Mouse (Mus musculus) limb, embryonic 13.5 days (tissue): ENCODE data around the gene Gm11487. TPM values are rescaled to one million over a fixed set of nuclear protein-coding genes. Genes with fewer than 3 reads are reported as not detected.
"Not testable (repeated sequence)": the region's sequence is repeated elsewhere in the genome, so short reads cannot be mapped to it uniquely, and the experiment has no call there.

Experiments used
- ATAC-seq: fragments of 200-750 bp; cut with Nextera tagmentation; 2 replicates; pipeline ENCODE4 v1.8.0; 2017; ENCODE audit warnings: low read depth, moderate number of reproducible peaks, moderate TSS enrichment; ENCODE audit not compliant: low FRiP score
- H3K27ac ChIP-seq: fragments of 300-500 bp; sonication (generic); 2 replicates; pipeline ENCODE4 v1.5.1; 2015; ENCODE audit warnings: inconsistent platforms, mild to moderate bottlenecking, moderate library complexity
- H3K27me3 ChIP-seq: fragments of 300-500 bp; sonication (generic); 2 replicates; pipeline ENCODE4 v1.6.1; 2015; ENCODE audit warnings: mild to moderate bottlenecking, inconsistent platforms
- H3K36me3 ChIP-seq: fragments of 300-500 bp; sonication (generic); 2 replicates; pipeline ENCODE4 v1.6.1; 2015; ENCODE audit warnings: inconsistent platforms, mild to moderate bottlenecking, moderate library complexity
- H3K4me1 ChIP-seq: fragments of 300-500 bp; sonication (generic); 2 replicates; pipeline ENCODE4 v1.6.1; 2015; ENCODE audit warnings: inconsistent platforms
- H3K4me2 ChIP-seq: fragments of 300-500 bp; sonication (generic); replicated peaks from 2 replicates; pipeline ENCODE4 v1.6.1; 2015; ENCODE audit warnings: inconsistent platforms, mild to moderate bottlenecking, moderate library complexity
- H3K4me3 ChIP-seq: fragments of 300-500 bp; sonication (generic); 2 replicates; pipeline ENCODE4 v1.5.1; 2015; ENCODE audit warnings: moderate library complexity, mild to moderate bottlenecking, inconsistent platforms
- H3K9ac ChIP-seq: fragments of 300-500 bp; sonication (generic); 2 replicates; pipeline ENCODE4 v1.6.1; 2015; ENCODE audit warnings: mild to moderate bottlenecking, inconsistent platforms
- H3K9me3 ChIP-seq: fragments of 300-500 bp; sonication (generic); 2 replicates; pipeline ENCODE4 v1.6.1; 2016; ENCODE audit warnings: inconsistent platforms
- WGBS: fragments of 180-500 bp; shearing (Covaris S2); methylation state at CpG from one replicate; pipeline ENCODE4 v1.1.7; 2015; 5-methylcytosine and 5-hydroxymethylcytosine counted together
- polyA plus RNA-seq: library from polyadenylated mRNA; unstranded; fragments of >200 nt; fragmentation: Nextera tagmentation; extraction: Ambion mirVana; gene quantifications from 2 replicates; pipeline ENCODE4 v1.2.1, GENCODE M21; 2015

The Gm11487 gene
- polyA plus RNA-seq: not detected in 2 replicates

- not testable (repeated sequence) for ATAC-seq, H3K36me3 ChIP-seq, H3K27me3 ChIP-seq, H3K27ac ChIP-seq, H3K4me2 ChIP-seq, H3K9me3 ChIP-seq, H3K4me1 ChIP-seq, H3K9ac ChIP-seq, H3K4me3 ChIP-seq
- WGBS: 91% methylated on average over 4 of the region's 4 CpGs
Measured at GRCm38 (mm10) chr4:73404972-73405371, at the start of gene Gm11487. Gene Gm11487 (minus strand): TSS chr4:73405072.

DNA sequence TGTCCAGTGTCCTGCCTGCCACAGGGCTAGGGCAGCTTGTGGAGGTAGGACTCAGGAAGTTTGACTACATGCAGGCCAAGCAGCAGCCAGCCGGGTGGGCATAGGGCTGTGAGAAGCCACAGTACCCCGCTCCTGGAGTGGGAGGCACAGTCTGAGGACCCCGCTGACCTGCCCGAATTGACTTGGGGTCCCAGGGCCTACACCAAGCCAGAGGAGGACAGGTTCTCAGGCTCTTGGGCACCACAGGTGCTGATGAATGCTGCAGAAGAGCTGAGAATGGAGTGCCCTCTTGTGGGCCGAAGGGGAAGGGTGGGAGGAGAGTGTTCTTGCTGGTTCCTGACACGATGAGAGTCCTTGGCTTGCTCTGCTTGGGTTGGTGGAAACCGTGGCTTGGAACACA lies 39.8 kb upstream of the Gm11487 start:
- Histone ChIP-seq H3K4me3 (no peak overlapping the region), H3K9ac (no peak overlapping the region), H3K27ac (no peak overlapping the region), H3K4me1 (no peaks in the 10 kb centered on the region), H3K27me3 (no peaks in the 10 kb centered on the region), H3K9me3 (no peaks in the 10 kb centered on the region), H3K36me3 (no peaks in the 10 kb centered on the region), H3K4me2 (no peak overlapping the region)
- ATAC-seq: peak; percentile 51; the same call in 1 of the 2 replicates
- 63% methylated on average over 7 of the region's 7 CpGs for WGBS

- no peaks in the 10 kb centered on the region for H3K4me1 ChIP-seq
- H3K27ac ChIP-seq: no peak overlapping the region
- no peak overlapping the region for H3K4me2 ChIP-seq
- H3K9me3 ChIP-seq: no peaks in the 10 kb centered on the region
- H3K9ac ChIP-seq: no peak overlapping the region
- no peak overlapping the region for H3K4me3 ChIP-seq
- H3K27me3 ChIP-seq: no peaks in the 10 kb centered on the region
- no peaks in the 10 kb centered on the region for H3K36me3 ChIP-seq
- ATAC-seq: no peak
- WGBS: 54% methylated on average over 1 of the region's 1 CpGs
Measured at GRCm38 (mm10) chr4:73442568-73442967, 37.7 kb upstream of the Gm11487 start.

GRCm38 (mm10) chr4:73425903-73426302 lies 21.0 kb upstream of the Gm11487 start:
- H3K36me3 ChIP-seq: no peaks in the 10 kb centered on the region
- H3K4me2 ChIP-seq: no peak overlapping the region
- H3K27me3 ChIP-seq: no peaks in the 10 kb centered on the region
- H3K4me3 ChIP-seq: no peak overlapping the region
- H3K27ac ChIP-seq: no peak overlapping the region
- no peak for ATAC-seq
- H3K9me3 ChIP-seq: no peaks in the 10 kb centered on the region
- no peaks in the 10 kb centered on the region for H3K4me1 ChIP-seq
- H3K9ac ChIP-seq: no peak overlapping the region
- WGBS: 80% methylated on average over 3 of the region's 3 CpGs

DNA sequence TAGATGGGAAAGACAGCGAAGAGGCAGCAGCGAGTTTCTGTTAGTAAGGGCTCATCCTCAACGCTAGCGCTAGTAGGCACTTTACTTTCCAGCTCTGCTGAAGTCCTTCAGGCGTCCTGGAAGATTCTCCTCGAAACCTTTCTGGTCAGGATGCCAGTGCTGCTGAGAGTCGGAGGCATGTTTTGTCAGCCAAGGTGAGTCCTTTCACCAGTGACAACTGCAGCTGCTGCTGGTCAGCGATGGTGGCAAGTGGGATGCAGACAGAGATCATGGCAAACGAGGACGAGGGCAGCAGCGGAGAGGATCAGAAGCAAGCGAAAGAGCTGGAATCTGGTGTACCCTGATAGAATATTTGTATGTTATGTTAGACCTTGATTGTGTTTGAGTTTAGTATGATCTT lies 18.2 kb upstream of the Gm11487 start:
- no peaks in the 10 kb centered on the region for H3K36me3 ChIP-seq
- H3K27me3 ChIP-seq: no peaks in the 10 kb centered on the region
- 87% methylated on average over 12 of the region's 12 CpGs for whole genome bisulfite sequencing
- H3K4me2 ChIP-seq: no peak overlapping the region
- H3K4me3 ChIP-seq: no peak overlapping the region
- no peaks in the 10 kb centered on the region for H3K9me3 ChIP-seq
- H3K4me1 ChIP-seq: no peaks in the 10 kb centered on the region
- ATAC-seq: no peak
- no peak overlapping the region for H3K9ac ChIP-seq
- no peak overlapping the region for H3K27ac ChIP-seq

DNA sequence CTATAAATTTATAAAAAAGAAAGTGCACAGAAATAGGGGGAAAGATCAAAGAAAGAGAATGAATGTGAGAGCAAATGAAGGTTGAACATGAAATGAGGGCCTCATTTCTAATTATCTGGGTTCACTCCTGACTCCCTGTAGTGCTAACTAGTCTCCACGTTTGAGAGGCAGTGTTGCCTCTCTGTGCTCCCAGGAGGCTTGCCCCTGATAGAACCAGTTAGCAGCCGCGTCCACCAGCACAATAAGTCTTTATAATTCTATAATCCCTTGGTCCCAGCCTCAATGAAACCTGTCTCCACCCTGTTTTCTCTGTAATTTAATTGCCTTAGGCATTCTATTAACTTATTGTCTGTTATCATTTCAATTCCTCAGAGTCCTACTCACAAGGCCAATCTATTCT lies 38.3 kb downstream of the Gm11487 start:
- H3K4me1 ChIP-seq: no peaks in the 10 kb centered on the region
- H3K4me2 ChIP-seq: no peak overlapping the region
- no peak for ATAC-seq
- no peak overlapping the region for H3K27ac ChIP-seq
- no peaks in the 10 kb centered on the region for H3K36me3 ChIP-seq
- WGBS: 50% methylated on average over 3 of the region's 3 CpGs
- H3K9ac ChIP-seq: no peak overlapping the region
- H3K9me3 ChIP-seq: no peaks in the 10 kb centered on the region
- no peaks in the 10 kb centered on the region for H3K27me3 ChIP-seq
- H3K4me3 ChIP-seq: no peak overlapping the region

Other genes starting within 250 kb of the Gm11487 start
- gene Gm11238, start 202.8 kb upstream of the Gm11487 start, polyA plus RNA-seq: not detected in 2 replicates
- gene Gm11237, start 217.9 kb upstream of the Gm11487 start, polyA plus RNA-seq: not detected in 2 replicates
- gene Gm11236, start 233.0 kb upstream of the Gm11487 start, polyA plus RNA-seq: not detected in 2 replicates